Mouse (Mus musculus): Measurements from ENCODE around the gene Cmip. TPM values are rescaled to one million over a fixed set of nuclear protein-coding genes. Genes with fewer than 3 reads are reported as not detected.

The Cmip gene
- polyA plus RNA-seq, 1 experiment from 2014 or later = 10.5 TPM

- Histone ChIP-seq H3K9ac (no peak overlapping the region), H3K4me2 (no peak overlapping the region), H3K36me3 (no peaks in the 10 kb centered on the region), H3K27ac (ENCODE audit: poor library complexity, severe bottlenecking) (no peak overlapping the region), H3K27me3 (replicated peaks) (no peaks in the 10 kb centered on the region), H3K4me1 (replicated peaks) (no peaks in the 10 kb centered on the region), H3K9me3 (replicated peaks) (no peaks in the 10 kb centered on the region), H3K4me3 (no peak overlapping the region)
- WGBS = 75% methylated on average over 5 of the region's 5 CpGs
- ATAC-seq (ENCODE audit: insufficient number of reproducible peaks, low FRiP score) = no peak
Measured at GRCm38 (mm10) chr8:117240841-117241494, 15.9 kb upstream of the Cmip start.

GRCm38 (mm10) chr8:117241848-117242247 is 15.0 kb upstream of the Cmip start:
- no peak overlapping the region for H3K27ac ChIP-seq (ENCODE audit: poor library complexity, severe bottlenecking)
- no peaks in the 10 kb centered on the region for H3K36me3 ChIP-seq
- WGBS = 47% methylated on average over 3 of the region's 3 CpGs
- H3K4me1 ChIP-seq (replicated peaks) = no peaks in the 10 kb centered on the region
- no peak overlapping the region for H3K9ac ChIP-seq
- ATAC-seq (ENCODE audit: insufficient number of reproducible peaks, low FRiP score) = no peak
- H3K27me3 ChIP-seq (replicated peaks) = no peaks in the 10 kb centered on the region
- no peak overlapping the region for H3K4me2 ChIP-seq
- no peaks in the 10 kb centered on the region for H3K9me3 ChIP-seq (replicated peaks)
- H3K4me3 ChIP-seq = no peak overlapping the region

GRCm38 (mm10) chr8:117242286-117242685 is 14.6 kb upstream of the Cmip start:
- Histone ChIP-seq H3K36me3 (no peaks in the 10 kb centered on the region), H3K4me2 (no peak overlapping the region), H3K9me3 (replicated peaks) (no peaks in the 10 kb centered on the region), H3K4me1 (replicated peaks) (no peaks in the 10 kb centered on the region), H3K4me3 (no peak overlapping the region), H3K27me3 (replicated peaks) (no peaks in the 10 kb centered on the region), H3K9ac (no peak overlapping the region), H3K27ac (ENCODE audit: poor library complexity, severe bottlenecking) (no peak overlapping the region)
- ATAC-seq (ENCODE audit: insufficient number of reproducible peaks, low FRiP score) = no peak
- 74% methylated on average over 6 of the region's 6 CpGs for WGBS

DNA sequence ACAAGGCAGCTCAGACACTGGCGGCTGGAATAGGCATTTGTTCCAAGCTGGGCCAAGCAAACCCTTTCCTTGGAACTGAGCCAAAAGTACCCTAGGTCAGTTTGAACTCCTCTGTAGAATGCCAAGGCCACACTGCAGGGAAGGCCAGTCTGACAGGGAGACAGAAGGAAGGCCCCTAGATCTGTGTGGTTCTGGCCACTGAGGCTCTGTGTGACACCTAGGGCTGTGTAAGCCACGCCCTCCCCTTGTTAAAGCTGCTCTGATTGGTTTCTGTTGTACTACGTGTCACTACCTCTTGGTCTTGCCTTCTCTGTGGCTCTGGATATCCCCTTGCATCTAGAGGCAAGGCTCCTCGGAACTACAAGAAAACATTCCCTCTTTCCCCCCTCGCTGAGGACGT is 12.3 kb upstream of the Cmip start:
- ATAC-seq (ENCODE audit: insufficient number of reproducible peaks, low FRiP score) = no peak
- H3K27ac ChIP-seq (ENCODE audit: poor library complexity, severe bottlenecking) = no peak overlapping the region
- H3K36me3 ChIP-seq = no peaks in the 10 kb centered on the region
- no peaks in the 10 kb centered on the region for H3K9me3 ChIP-seq (replicated peaks)
- WGBS = 39% methylated on average over 6 of the region's 6 CpGs
- H3K4me2 ChIP-seq = no peak overlapping the region
- H3K9ac ChIP-seq = no peak overlapping the region
- no peak overlapping the region for H3K4me3 ChIP-seq
- H3K4me1 ChIP-seq (replicated peaks) = no peaks in the 10 kb centered on the region
- H3K27me3 ChIP-seq (replicated peaks) = no peaks in the 10 kb centered on the region

DNA sequence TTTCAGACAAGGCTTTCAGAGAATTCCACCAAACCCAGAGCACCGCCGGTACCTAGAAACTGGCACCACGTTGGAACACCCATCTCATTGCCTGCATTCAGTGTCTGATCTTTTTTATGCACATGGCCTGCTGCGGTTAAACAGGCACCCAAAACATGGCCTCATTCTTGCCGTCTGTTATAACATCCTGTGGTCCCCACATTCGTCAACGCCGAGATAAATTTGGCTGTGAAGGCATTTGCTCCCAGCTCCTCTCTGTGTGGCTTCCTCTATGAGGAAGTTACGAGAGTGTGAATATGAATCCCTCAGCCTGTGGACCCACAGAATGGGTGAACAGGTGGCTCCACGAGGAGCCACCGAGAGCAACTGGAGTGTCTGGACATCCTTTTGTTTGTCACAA is 8.5 kb upstream of the Cmip start:
- Histone ChIP-seq H3K27ac (ENCODE audit: poor library complexity, severe bottlenecking) (no peak overlapping the region), H3K9me3 (replicated peaks) (no peaks in the 10 kb centered on the region), H3K9ac (no peak overlapping the region), H3K27me3 (replicated peaks) (no peaks in the 10 kb centered on the region), H3K4me3 (no peak overlapping the region), H3K36me3 (no peaks in the 10 kb centered on the region), H3K4me2 (no peak overlapping the region), H3K4me1 (replicated peaks) (no peaks in the 10 kb centered on the region)
- ATAC-seq (ENCODE audit: insufficient number of reproducible peaks, low FRiP score) = no peak
- WGBS = 71% methylated on average over 11 of the region's 11 CpGs

- Histone ChIP-seq H3K27me3 (replicated peaks) (no peaks in the 10 kb centered on the region), H3K9me3 (replicated peaks) (no peaks in the 10 kb centered on the region), H3K4me3 (no peak overlapping the region), H3K27ac (ENCODE audit: poor library complexity, severe bottlenecking) (no peak overlapping the region), H3K36me3 (no peaks in the 10 kb centered on the region), H3K9ac (no peak overlapping the region), H3K4me1 (replicated peaks) (0 out of 2 replicates have a peak, but pooled peaks cover 7% of the 10 kb centered on the region), H3K4me2 (no peak overlapping the region)
- no peak for ATAC-seq (ENCODE audit: insufficient number of reproducible peaks, low FRiP score)
- WGBS = 45% methylated on average over 7 of the region's 7 CpGs
Measured at GRCm38 (mm10) chr8:117251086-117251681, 5.7 kb upstream of the Cmip start.

DNA sequence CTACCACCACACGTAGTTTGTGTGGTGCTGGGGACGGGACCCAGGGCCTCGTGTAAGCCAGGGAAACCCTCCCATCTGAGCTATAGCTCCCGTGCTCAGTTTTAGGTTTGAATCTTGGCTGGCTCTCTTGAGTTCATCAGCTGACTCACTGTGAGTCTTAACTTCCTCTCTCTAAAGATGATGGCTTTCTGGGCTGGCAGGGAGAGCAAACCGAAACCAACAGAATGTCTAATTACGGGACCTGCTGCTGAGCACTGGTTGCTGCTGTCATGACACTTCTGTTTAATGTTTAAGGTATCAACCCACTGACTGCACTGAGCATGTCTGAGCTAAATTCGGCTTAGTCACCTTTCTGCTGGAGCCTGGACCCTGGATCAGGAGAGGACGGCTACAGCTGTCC is 4.2 kb upstream of the Cmip start:
- H3K27me3 ChIP-seq (replicated peaks) = no peaks in the 10 kb centered on the region
- no peak overlapping the region for H3K27ac ChIP-seq (ENCODE audit: poor library complexity, severe bottlenecking)
- H3K9me3 ChIP-seq (replicated peaks) = no peaks in the 10 kb centered on the region
- no peaks in the 10 kb centered on the region for H3K36me3 ChIP-seq
- no peak overlapping the region for H3K9ac ChIP-seq
- ATAC-seq (ENCODE audit: insufficient number of reproducible peaks, low FRiP score) = no peak
- no peak overlapping the region for H3K4me3 ChIP-seq
- 0 out of 2 replicates have a peak, but pooled peaks cover 7% of the 10 kb centered on the region for H3K4me1 ChIP-seq (replicated peaks)
- 81% methylated on average over 8 of the region's 8 CpGs for WGBS
- H3K4me2 ChIP-seq = no peak overlapping the region

GRCm38 (mm10) chr8:117253390-117254269 is 3.2 kb upstream of the Cmip start:
- Histone ChIP-seq H3K4me1 (replicated peaks) (peaks cover 13% of the 10 kb centered on the region), H3K4me2 (no peak overlapping the region), H3K27me3 (replicated peaks) (no peaks in the 10 kb centered on the region), H3K9ac (no peak overlapping the region), H3K27ac (ENCODE audit: poor library complexity, severe bottlenecking) (no peak overlapping the region), H3K36me3 (no peaks in the 10 kb centered on the region), H3K4me3 (no peak overlapping the region), H3K9me3 (replicated peaks) (no peaks in the 10 kb centered on the region)
- ATAC-seq (ENCODE audit: insufficient number of reproducible peaks, low FRiP score) = no peak
- 58% methylated on average over 17 of the region's 17 CpGs for WGBS

GRCm38 (mm10) chr8:117254496-117254895 is 2.4 kb upstream of the Cmip start:
- H3K4me1 ChIP-seq (replicated peaks) = peaks cover 22% of the 10 kb centered on the region
- WGBS = 75% methylated on average over 6 of the region's 6 CpGs
- no peak overlapping the region for H3K9ac ChIP-seq
- no peak for ATAC-seq (ENCODE audit: insufficient number of reproducible peaks, low FRiP score)
- no peaks in the 10 kb centered on the region for H3K9me3 ChIP-seq (replicated peaks)
- no peak overlapping the region for H3K27ac ChIP-seq (ENCODE audit: poor library complexity, severe bottlenecking)
- no peak overlapping the region for H3K4me3 ChIP-seq
- H3K36me3 ChIP-seq = no peaks in the 10 kb centered on the region
- H3K4me2 ChIP-seq = no peak overlapping the region
- no peaks in the 10 kb centered on the region for H3K27me3 ChIP-seq (replicated peaks)

DNA sequence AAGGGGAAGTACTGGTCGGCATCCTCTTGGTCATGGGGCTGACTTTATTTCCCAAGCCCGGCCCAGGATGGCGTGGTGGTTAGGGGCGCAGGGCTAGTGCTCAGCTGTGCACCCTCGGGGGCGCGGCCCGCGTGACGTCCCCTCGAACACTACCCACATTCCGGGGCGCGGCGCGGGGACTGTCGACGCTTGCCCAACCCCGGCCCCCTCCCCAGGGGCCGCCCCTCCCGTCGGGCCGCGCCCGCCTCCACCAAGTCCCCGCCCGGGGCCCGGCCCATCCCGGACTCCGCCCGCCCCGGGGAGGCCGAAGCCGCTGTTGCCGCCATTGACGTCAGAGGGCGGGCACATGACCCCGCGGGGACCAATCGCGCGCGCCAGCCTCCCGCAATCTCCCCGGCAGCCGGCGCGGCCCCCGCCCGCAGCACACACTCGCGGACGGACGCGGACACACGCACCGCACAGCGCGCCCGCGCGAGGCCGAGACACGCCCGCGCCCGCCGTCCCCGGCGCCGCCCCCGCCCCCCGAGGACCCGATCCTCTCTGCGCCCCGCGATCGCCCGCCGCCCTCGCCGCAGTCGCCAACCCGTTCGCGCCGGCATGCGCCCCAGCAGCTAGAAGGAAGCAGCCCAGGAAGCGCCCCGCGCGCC is 449 bp upstream of the Cmip start:
- H3K27ac ChIP-seq (ENCODE audit: poor library complexity, severe bottlenecking) = peak overlapping the region; percentile 70
- peak; percentile 97 for ATAC-seq (ENCODE audit: insufficient number of reproducible peaks, low FRiP score)
- H3K36me3 ChIP-seq = no peaks in the 10 kb centered on the region
- peaks cover 40% of the 10 kb centered on the region for H3K4me1 ChIP-seq (replicated peaks)
- H3K9me3 ChIP-seq (replicated peaks) = no peaks in the 10 kb centered on the region
- H3K9ac ChIP-seq = peak overlapping the region; percentile 95
- peak overlapping the region; percentile 94 for H3K4me3 ChIP-seq
- peak overlapping the region; percentile 91 for H3K4me2 ChIP-seq
- H3K27me3 ChIP-seq (replicated peaks) = no peaks in the 10 kb centered on the region
- under 1% methylated on average over 68 of the region's 92 CpGs for WGBS

Measured in heart, embryonic 12.5 days (tissue).